Comparison of ENCODE assay signal across 10 mouse cellular contexts in the genomic region with DNA sequence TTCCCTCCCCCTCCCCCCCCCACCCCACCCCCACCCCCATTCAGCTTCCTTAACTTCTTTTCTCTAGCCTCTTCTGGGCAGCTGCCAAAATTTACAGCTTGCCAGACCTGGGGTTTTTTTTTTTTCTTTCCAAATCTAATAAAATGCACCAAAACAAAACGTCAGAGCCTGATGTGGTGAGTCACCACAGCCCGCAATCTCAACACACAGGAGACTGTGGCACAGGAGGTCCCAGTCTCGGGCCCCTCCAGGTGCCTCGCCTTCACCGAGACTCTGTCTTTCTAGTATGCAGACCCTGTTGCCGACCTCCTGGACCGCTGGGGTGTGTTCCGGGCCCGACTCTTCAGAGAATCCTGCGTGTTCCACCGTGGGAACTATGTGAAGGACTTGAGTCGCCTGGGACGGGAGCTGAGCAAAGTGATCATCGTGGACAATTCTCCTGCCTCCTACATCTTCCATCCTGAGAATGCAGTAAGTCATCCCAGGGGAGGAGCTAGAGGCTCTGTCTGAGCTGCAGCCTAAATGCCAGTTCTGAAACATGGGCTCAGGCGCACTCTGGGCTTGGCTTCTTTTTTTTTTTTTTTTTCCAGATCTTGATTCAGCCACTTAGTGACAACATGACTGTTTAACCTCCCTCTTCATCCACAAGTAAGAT. TPM values are rescaled to one million over a fixed set of nuclear protein-coding genes. Genes with fewer than 3 reads are reported as not detected.
A peak's percentile ranks its signal among the peaks of the same experiment; 100 is the strongest.
DNase-seq lines count a peak whose midpoint lies in the region; ATAC-seq and TF ChIP-seq lines count a peak whose summit lies in the region.
"Had no signal": no experiment of that assay in that cellular context is flagged by ENCODE, and none has a peak within 500 bp of the region (broad histone marks: within the 10 kb centered on the region; RNA-seq: fewer than 3 reads in every experiment).

No protein-coding gene starts in this region.

- WGBS in heart, embryonic 11.5 days (ENCODE audit: insufficient replicate concordance): 78% methylated on average over 15 of the region's 15 CpGs
- WGBS in lung, adult 2 months: 69% methylated on average over 15 of the region's 15 CpGs
- 72% methylated on average over 15 of the region's 15 CpGs for WGBS in embryonic facial prominence, embryonic 14.5 days
- whole genome bisulfite sequencing in limb, embryonic 15.5 days: 56% methylated on average over 15 of the region's 15 CpGs

- no peak overlapping the region for H3K4me3 ChIP-seq in heart, embryonic 11.5 days (ENCODE audit: low read depth, low read length)
- no peak overlapping the region for H3K4me3 ChIP-seq in lung, adult 2 months (replicated peaks; ENCODE audit: extremely low read depth, low read depth, low read length)
- H3K4me3 ChIP-seq in embryonic facial prominence, embryonic 14.5 days (ENCODE audit: low read depth, low read length): no peak overlapping the region
- no peak overlapping the region for H3K4me3 ChIP-seq in limb, embryonic 15.5 days

- peaks cover 16% of the 10 kb centered on the region for H3K4me1 ChIP-seq in heart, embryonic 11.5 days (ENCODE audit: control insufficient read depth, insufficient read depth, low read length)
- H3K4me1 ChIP-seq in lung, adult 2 months (ENCODE audit: control insufficient read depth, insufficient read depth, low read length): peaks cover 2% of the 10 kb centered on the region
- peaks cover 12% of the 10 kb centered on the region for H3K4me1 ChIP-seq in embryonic facial prominence, embryonic 14.5 days (ENCODE audit: control insufficient read depth, insufficient read depth, low read length)
- peaks cover 65% of the 10 kb centered on the region for H3K4me1 ChIP-seq in limb, embryonic 15.5 days

- no peaks in the 10 kb centered on the region for H3K9me3 ChIP-seq in heart, embryonic 11.5 days (replicated peaks; ENCODE audit: control insufficient read depth, low read length)
- no peaks in the 10 kb centered on the region for H3K9me3 ChIP-seq in embryonic facial prominence, embryonic 14.5 days (ENCODE audit: control insufficient read depth, low read length)
- H3K9me3 ChIP-seq in limb, embryonic 15.5 days: no peaks in the 10 kb centered on the region

- TF ChIP-seq POLR2A in lung, adult 2 months (IDR thresholded peaks at IDR 0.05; ENCODE audit: borderline replicate concordance, extremely low read depth, low read depth, low read length): no peak

- TF ChIP-seq CTCF in lung, adult 2 months (IDR thresholded peaks at IDR 0.05; ENCODE audit: insufficient read depth, low read length): no peak

- peaks cover 16% of the 10 kb centered on the region for H3K36me3 ChIP-seq in heart, embryonic 11.5 days (ENCODE audit: control insufficient read depth, insufficient read depth, low read length)
- H3K36me3 ChIP-seq in embryonic facial prominence, embryonic 14.5 days (ENCODE audit: control insufficient read depth, insufficient read depth, low read length): peaks cover 68% of the 10 kb centered on the region
- H3K36me3 ChIP-seq in limb, embryonic 15.5 days: peaks cover 42% of the 10 kb centered on the region

- no peak overlapping the region for H3K4me2 ChIP-seq in heart, embryonic 11.5 days
- H3K4me2 ChIP-seq in embryonic facial prominence, embryonic 14.5 days (ENCODE audit: low read depth, low read length): no peak overlapping the region
- H3K4me2 ChIP-seq in limb, embryonic 15.5 days: no peak overlapping the region

- peak; percentile 95 for DNase-seq in heart, adult 11 months
- DNase-seq in lung, postnatal 10 days: peak; percentile 35
- DNase-seq in lung, adult 2 months: no peak
- DNase-seq in embryonic facial prominence, embryonic 14.5 days (ENCODE audit: low spot score): peak; percentile 75
- no peak for DNase-seq in yolk sac, embryonic 10.5 days (ENCODE audit: low spot score)
- DNase-seq in spleen, postnatal 14 days (ENCODE audit: low spot score in 2 of 2): no peak
- DNase-seq: adrenal gland, adult 8-10 months; gastrocnemius, postnatal 25 days had no signal

- ATAC-seq in heart, embryonic 11.5 days (replicated peaks; ENCODE audit: insufficient number of reproducible peaks, low FRiP score, low TSS enrichment): no peak
- ATAC-seq in embryonic facial prominence, embryonic 14.5 days (ENCODE audit: low read depth): no peak
- no peak for ATAC-seq in limb, embryonic 15.5 days (ENCODE audit: insufficient number of reproducible peaks, low FRiP score, low TSS enrichment, low read depth)

- H3K27ac ChIP-seq in heart, embryonic 11.5 days (ENCODE audit: low read depth, low read length): no peak overlapping the region
- H3K27ac ChIP-seq in embryonic facial prominence, embryonic 14.5 days (replicated peaks; ENCODE audit: low read depth, low read length): peak overlapping the region; percentile 44; the same call in 1 of the 2 replicates
- 0 out of 2 replicates have a peak overlapping the region, but pooled peaks have one; percentile 33 for H3K27ac ChIP-seq in limb, embryonic 15.5 days

- no peak overlapping the region for H3K9ac ChIP-seq in heart, embryonic 11.5 days (ENCODE audit: low read depth, low read length)
- peak overlapping the region; percentile 11; the same call in 1 of the 2 replicates for H3K9ac ChIP-seq in embryonic facial prominence, embryonic 14.5 days (ENCODE audit: low read depth, low read length)
- no peak overlapping the region for H3K9ac ChIP-seq in limb, embryonic 15.5 days

- H3K27me3 ChIP-seq in heart, embryonic 11.5 days (ENCODE audit: control insufficient read depth, insufficient read depth, low read length): no peaks in the 10 kb centered on the region
- no peaks in the 10 kb centered on the region for H3K27me3 ChIP-seq in embryonic facial prominence, embryonic 14.5 days (replicated peaks; ENCODE audit: control insufficient read depth, insufficient read depth, low read length)
- H3K27me3 ChIP-seq in limb, embryonic 15.5 days: no peaks in the 10 kb centered on the region

RNA-seq across cellular contexts. Expression of a gene that starts 15.4 kb away (rescaled TPM):
- polyA plus RNA-seq in heart, embryonic 11.5 days (2014; fragmentation: Nextera tagmentation; extraction: Ambion mirVana): 12.3 and 13.5 TPM in 2 replicates
- 15.4 and 20.2 TPM in 2 replicates for polyA plus RNA-seq in lung, adult 2 months (2012; rRNA removed)
- 15.0 and 19.7 TPM in 2 replicates for polyA plus RNA-seq in embryonic facial prominence, embryonic 14.5 days (2014; fragmentation: Nextera tagmentation; extraction: Ambion mirVana)
- polyA plus RNA-seq in limb, embryonic 15.5 days (2015; fragmentation: Nextera tagmentation; extraction: Ambion mirVana): 19.0 and 19.7 TPM in 2 replicates

RNA-seq across cellular contexts. Expression of a gene that starts 56.1 kb away (rescaled TPM):
- polyA plus RNA-seq in heart, embryonic 11.5 days (2014; fragmentation: Nextera tagmentation; extraction: Ambion mirVana): 18.0 and 18.2 TPM in 2 replicates
- polyA plus RNA-seq in lung, adult 2 months (2012; rRNA removed): 19.8 and 37.3 TPM in 2 replicates
- polyA plus RNA-seq in embryonic facial prominence, embryonic 14.5 days (2014; fragmentation: Nextera tagmentation; extraction: Ambion mirVana): 43.5 and 45.2 TPM in 2 replicates
- polyA plus RNA-seq in limb, embryonic 15.5 days (2015; fragmentation: Nextera tagmentation; extraction: Ambion mirVana): 55.5 and 57.7 TPM in 2 replicates

Comparison
In these comparisons a context has a peak if more than half of its experiments do, and no peak if none do; other contexts are left out.
1. DNase-seq: peak in heart, adult 11 months (single experiment), lung, postnatal 10 days (single experiment) and embryonic facial prominence, embryonic 14.5 days (single experiment); none in lung, adult 2 months (single experiment), yolk sac, embryonic 10.5 days (single experiment) and spleen, postnatal 14 days (0 of 2).